Mouse (Mus musculus): ENCODE results near the gene Pafah1b1. TPM values are rescaled to one million over a fixed set of nuclear protein-coding genes. Genes with fewer than 3 reads are reported as not detected.

The Pafah1b1 gene
- total and polyA plus RNA-seq, 2 experiments from 2014 or later = 79.2 to 206 TPM

GRCm38 (mm10) chr11:74664906-74665305 is 59.6 kb downstream of the Pafah1b1 start:
- 93% methylated on average over 8 of the region's 8 CpGs for WGBS
- no peaks in the 10 kb centered on the region for H3K4me1 ChIP-seq (ENCODE audit: insufficient read depth, low read length)
- DNase-seq (ENCODE audit: low spot score) (no peak), ATAC-seq (ENCODE audit: low FRiP score) (no peak)
- H3K27ac ChIP-seq (ENCODE audit: low read depth, low read length) = no peak overlapping the region
- no peaks in the 10 kb centered on the region for H3K27me3 ChIP-seq (ENCODE audit: insufficient read depth, low read length)
- no peaks in the 10 kb centered on the region for H3K9me3 ChIP-seq (ENCODE audit: low read length)
- no peak overlapping the region for H3K9ac ChIP-seq (replicated peaks; ENCODE audit: low read length, poor library complexity, severe bottlenecking)
- H3K4me2 ChIP-seq (ENCODE audit: low read depth, low read length, poor library complexity, severe bottlenecking) = no peak overlapping the region
- no peak overlapping the region for H3K4me3 ChIP-seq (ENCODE audit: low read depth, low read length)
- no peak for TF ChIP-seq CTCF (IDR thresholded peaks at IDR 0.05)
- peaks cover 95% of the 10 kb centered on the region for H3K36me3 ChIP-seq (ENCODE audit: insufficient read depth, low read length)

GRCm38 (mm10) chr11:74664279-74664678 is 60.2 kb downstream of the Pafah1b1 start:
- Histone ChIP-seq H3K36me3 (ENCODE audit: insufficient read depth, low read length) (peaks cover 95% of the 10 kb centered on the region), H3K27ac (ENCODE audit: low read depth, low read length) (no peak overlapping the region), H3K9ac (replicated peaks; ENCODE audit: low read length, poor library complexity, severe bottlenecking) (no peak overlapping the region), H3K4me2 (ENCODE audit: low read depth, low read length, poor library complexity, severe bottlenecking) (no peak overlapping the region), H3K4me3 (ENCODE audit: low read depth, low read length) (no peak overlapping the region), H3K27me3 (ENCODE audit: insufficient read depth, low read length) (no peaks in the 10 kb centered on the region), H3K4me1 (ENCODE audit: insufficient read depth, low read length) (no peaks in the 10 kb centered on the region), H3K9me3 (ENCODE audit: low read length) (no peaks in the 10 kb centered on the region)
- no peak for TF ChIP-seq CTCF (IDR thresholded peaks at IDR 0.05)
- ATAC-seq (ENCODE audit: low FRiP score) = no peak
- 84% methylated on average over 3 of the region's 3 CpGs for WGBS
- DNase-seq (ENCODE audit: low spot score) = no peak

- Histone ChIP-seq H3K27me3 (ENCODE audit: insufficient read depth, low read length) (no peaks in the 10 kb centered on the region), H3K36me3 (ENCODE audit: insufficient read depth, low read length) (peaks cover 96% of the 10 kb centered on the region), H3K4me2 (ENCODE audit: low read depth, low read length, poor library complexity, severe bottlenecking) (no peak overlapping the region), H3K4me1 (ENCODE audit: insufficient read depth, low read length) (no peaks in the 10 kb centered on the region), H3K27ac (ENCODE audit: low read depth, low read length) (no peak overlapping the region), H3K9ac (replicated peaks; ENCODE audit: low read length, poor library complexity, severe bottlenecking) (no peak overlapping the region), H3K9me3 (ENCODE audit: low read length) (no peaks in the 10 kb centered on the region), H3K4me3 (ENCODE audit: low read depth, low read length) (no peak overlapping the region)
- WGBS = 91% methylated on average over 6 of the region's 6 CpGs
- ATAC-seq (ENCODE audit: low FRiP score) (no peak), DNase-seq (ENCODE audit: low spot score) (no peak)
- TF ChIP-seq CTCF (IDR thresholded peaks at IDR 0.05) = no peak
Observed at GRCm38 (mm10) chr11:74662221-74662620, 62.2 kb downstream of the Pafah1b1 start.

DNA sequence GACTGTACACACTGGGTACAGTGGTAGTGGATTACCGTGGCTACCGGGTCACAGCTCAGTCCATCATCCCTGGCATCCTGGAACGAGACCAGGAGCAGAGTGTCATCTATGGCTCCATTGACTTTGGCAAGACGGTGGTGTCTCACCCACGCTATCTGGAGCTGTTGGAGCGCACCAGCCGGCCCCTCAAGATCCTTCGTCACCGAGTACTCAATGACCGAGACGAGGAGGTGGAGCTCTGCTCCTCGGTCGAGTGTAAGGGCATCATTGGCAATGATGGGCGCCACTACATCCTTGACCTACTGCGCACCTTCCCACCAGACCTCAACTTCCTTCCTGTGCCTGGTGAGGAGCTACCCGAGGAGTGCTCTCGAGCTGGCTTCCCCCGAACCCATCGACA is 62.8 kb downstream of the Pafah1b1 start:
- WGBS = 95% methylated on average over 19 of the region's 19 CpGs
- no peak for TF ChIP-seq CTCF (IDR thresholded peaks at IDR 0.05)
- no peaks in the 10 kb centered on the region for H3K27me3 ChIP-seq (ENCODE audit: insufficient read depth, low read length)
- DNase-seq (ENCODE audit: low spot score) (no peak), ATAC-seq (ENCODE audit: low FRiP score) (no peak)
- H3K36me3 ChIP-seq (ENCODE audit: insufficient read depth, low read length) = peaks cover 95% of the 10 kb centered on the region
- H3K4me2 ChIP-seq (ENCODE audit: low read depth, low read length, poor library complexity, severe bottlenecking) = no peak overlapping the region
- H3K9me3 ChIP-seq (ENCODE audit: low read length) = no peaks in the 10 kb centered on the region
- no peaks in the 10 kb centered on the region for H3K4me1 ChIP-seq (ENCODE audit: insufficient read depth, low read length)
- H3K4me3 ChIP-seq (ENCODE audit: low read depth, low read length) = no peak overlapping the region
- no peak overlapping the region for H3K9ac ChIP-seq (replicated peaks; ENCODE audit: low read length, poor library complexity, severe bottlenecking)
- no peak overlapping the region for H3K27ac ChIP-seq (ENCODE audit: low read depth, low read length)

DNA sequence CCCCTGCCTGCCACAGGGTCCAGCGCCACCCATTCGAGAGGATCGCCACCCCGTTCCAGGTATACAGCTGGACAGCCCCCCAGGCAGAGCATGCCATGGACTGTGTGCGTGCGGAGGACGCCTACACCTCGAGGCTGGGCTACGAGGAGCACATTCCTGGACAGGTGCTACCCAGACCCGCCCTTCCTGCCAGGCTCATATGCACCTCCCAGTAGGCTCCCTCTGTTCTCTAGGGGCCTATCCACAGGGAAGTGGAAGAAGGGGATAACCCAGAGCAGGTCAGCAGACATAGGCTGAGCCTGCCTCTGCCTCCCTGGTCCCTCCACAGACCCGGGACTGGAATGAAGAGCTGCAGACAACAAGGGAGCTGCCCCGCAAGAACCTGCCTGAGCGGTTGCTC is 64.1 kb downstream of the Pafah1b1 start:
- no peak for TF ChIP-seq CTCF (IDR thresholded peaks at IDR 0.05)
- Histone ChIP-seq H3K9me3 (ENCODE audit: low read length) (no peaks in the 10 kb centered on the region), H3K27ac (ENCODE audit: low read depth, low read length) (no peak overlapping the region), H3K4me3 (ENCODE audit: low read depth, low read length) (no peak overlapping the region), H3K9ac (replicated peaks; ENCODE audit: low read length, poor library complexity, severe bottlenecking) (no peak overlapping the region), H3K27me3 (ENCODE audit: insufficient read depth, low read length) (no peaks in the 10 kb centered on the region), H3K36me3 (ENCODE audit: insufficient read depth, low read length) (peaks cover 88% of the 10 kb centered on the region), H3K4me2 (ENCODE audit: low read depth, low read length, poor library complexity, severe bottlenecking) (no peak overlapping the region), H3K4me1 (ENCODE audit: insufficient read depth, low read length) (no peaks in the 10 kb centered on the region)
- ATAC-seq (ENCODE audit: low FRiP score) (no peak), DNase-seq (ENCODE audit: low spot score) (no peak)
- 97% methylated on average over 13 of the region's 13 CpGs for WGBS

DNA sequence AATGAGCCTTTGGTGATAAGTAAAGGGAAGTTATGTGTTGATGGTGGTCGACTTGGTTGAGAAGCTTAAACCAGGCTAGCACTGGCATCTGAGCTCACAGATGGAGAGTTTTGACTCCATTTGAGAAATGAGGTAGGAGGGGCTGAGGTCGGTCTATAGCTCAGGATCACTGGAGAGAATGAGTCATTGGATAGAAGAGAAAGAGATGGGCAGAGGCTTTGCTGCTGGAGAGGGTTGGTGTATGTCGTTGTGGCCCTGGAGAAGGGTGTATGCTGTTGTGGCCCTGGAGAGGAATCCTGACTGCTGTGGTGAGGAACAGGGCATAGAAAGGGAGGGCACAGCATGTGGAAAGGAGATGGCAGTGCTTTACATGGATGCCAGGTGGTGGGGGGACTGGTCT is 68.5 kb downstream of the Pafah1b1 start:
- H3K9me3 ChIP-seq (ENCODE audit: low read length) = no peaks in the 10 kb centered on the region
- H3K27me3 ChIP-seq (ENCODE audit: insufficient read depth, low read length) = no peaks in the 10 kb centered on the region
- no peak overlapping the region for H3K9ac ChIP-seq (replicated peaks; ENCODE audit: low read length, poor library complexity, severe bottlenecking)
- WGBS = 90% methylated on average over 3 of the region's 3 CpGs
- DNase-seq (ENCODE audit: low spot score) (no peak), ATAC-seq (ENCODE audit: low FRiP score) (no peak)
- no peak overlapping the region for H3K27ac ChIP-seq (ENCODE audit: low read depth, low read length)
- H3K4me1 ChIP-seq (ENCODE audit: insufficient read depth, low read length) = peaks cover 10% of the 10 kb centered on the region; the same call in 1 of the 2 replicates
- H3K4me3 ChIP-seq (ENCODE audit: low read depth, low read length) = no peak overlapping the region
- peaks cover 45% of the 10 kb centered on the region for H3K36me3 ChIP-seq (ENCODE audit: insufficient read depth, low read length)
- no peak overlapping the region for H3K4me2 ChIP-seq (ENCODE audit: low read depth, low read length, poor library complexity, severe bottlenecking)
- no peak for TF ChIP-seq CTCF (IDR thresholded peaks at IDR 0.05)

Measured in midbrain, postnatal 0 days (tissue).